Mouse (Mus musculus) stomach, embryonic 14.5 days (tissue): ENCODE data around the gene Dctn5. TPM values are rescaled to one million over a fixed set of nuclear protein-coding genes. Genes with fewer than 3 reads are reported as not detected.

ENCODE experiments used
- ATAC-seq: fragments of 200-750 bp; cut with Nextera tagmentation; 2 replicates; pipeline ENCODE4 v1.8.0; 2017; ENCODE audit warnings: low read depth, moderate TSS enrichment; ENCODE audit not compliant: insufficient number of reproducible peaks, insufficient read depth, low FRiP score
- H3K27ac ChIP-seq: fragments of 300-500 bp; sonication (generic); 2 replicates; pipeline ENCODE4 v1.5.1; 2014; ENCODE audit warnings: mild to moderate bottlenecking, low read length, moderate library complexity, mixed read lengths
- H3K27me3 ChIP-seq: fragments of 300-500 bp; sonication (generic); 2 replicates; pipeline ENCODE4 v1.6.1; 2014; ENCODE audit warnings: low read length, control low read depth, mixed read lengths; ENCODE audit not compliant: control insufficient read depth, insufficient read depth
- H3K36me3 ChIP-seq: fragments of 300-500 bp; sonication (generic); 2 replicates; pipeline ENCODE4 v1.6.1; 2014; ENCODE audit warnings: mild to moderate bottlenecking, control low read depth, low read length, moderate library complexity, mixed read lengths; ENCODE audit not compliant: control insufficient read depth, insufficient read depth
- H3K4me1 ChIP-seq: fragments of 300-500 bp; sonication (generic); 2 replicates; pipeline ENCODE4 v1.6.1; 2014; ENCODE audit warnings: low read length, control low read depth, mixed read lengths; ENCODE audit not compliant: control insufficient read depth, insufficient read depth
- H3K4me2 ChIP-seq: fragments of 300-500 bp; sonication (generic); replicated peaks from 2 replicates; pipeline ENCODE4 v1.6.1; 2014; ENCODE audit warnings: low read depth, low read length, control low read depth
- H3K4me3 ChIP-seq: fragments of 300-500 bp; sonication (generic); 2 replicates; pipeline ENCODE4 v1.5.1; 2014; ENCODE audit warnings: low read depth, low read length, control low read depth
- H3K9ac ChIP-seq: fragments of 300-500 bp; sonication (generic); replicated peaks from 2 replicates; pipeline ENCODE4 v1.6.1; 2014; ENCODE audit warnings: low read depth, mild to moderate bottlenecking, control low read depth, low read length, moderate library complexity, mixed read lengths
- H3K9me3 ChIP-seq: fragments of 300-500 bp; sonication (generic); 2 replicates; pipeline ENCODE4 v1.6.1; 2016; ENCODE audit warnings: low read depth, low read length, control low read depth; ENCODE audit not compliant: control insufficient read depth
- WGBS: fragments of 180-500 bp; shearing (Covaris S2); extraction: QIAGEN DNeasy Blood & Tissue Kit; methylation state at CpG from one replicate; pipeline ENCODE4 v1.1.7; 2014; 5-methylcytosine and 5-hydroxymethylcytosine counted together
- polyA plus RNA-seq: library from polyadenylated mRNA; unstranded; fragments of >200 nt; fragmentation: Nextera tagmentation; extraction: Ambion mirVana; gene quantifications from 2 replicates; pipeline ENCODE4 v1.2.1, GENCODE M21; 2014

The Dctn5 gene
- polyA plus RNA-seq, 1 experiment from 2014 or later, result 129 TPM

DNA sequence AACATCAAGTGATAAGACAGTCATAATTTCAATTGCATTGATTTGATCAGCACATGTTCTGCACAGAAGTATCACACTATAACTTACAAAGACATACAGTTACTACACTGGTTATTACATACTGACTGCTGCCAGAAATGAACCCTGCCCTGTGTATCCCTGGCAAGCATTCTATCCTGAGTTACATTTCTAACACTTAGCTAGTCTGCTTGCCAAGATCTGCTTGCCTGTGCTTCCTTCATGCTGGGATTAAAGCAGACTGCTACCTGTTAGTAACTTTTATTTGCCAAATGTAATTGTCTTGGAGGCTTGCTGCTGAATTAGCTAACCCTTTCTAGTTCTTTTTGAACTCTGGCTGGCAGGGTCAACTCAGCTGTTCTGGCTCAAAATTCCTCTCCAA, 8.2 kb downstream of the Dctn5 start:
- peaks cover 64% of the 10 kb centered on the region for H3K36me3 ChIP-seq
- no peak overlapping the region for H3K27ac ChIP-seq
- no peaks in the 10 kb centered on the region for H3K9me3 ChIP-seq
- H3K4me1 ChIP-seq, result no peaks in the 10 kb centered on the region
- H3K4me2 ChIP-seq, result no peak overlapping the region
- H3K9ac ChIP-seq, result no peak overlapping the region
- H3K4me3 ChIP-seq, result no peak overlapping the region
- no peak for ATAC-seq
- H3K27me3 ChIP-seq, result no peaks in the 10 kb centered on the region

- no peak overlapping the region for H3K4me2 ChIP-seq
- peak; percentile 92 for ATAC-seq
Observed at GRCm38 (mm10) chr7:122152473-122152872, 19.6 kb downstream of the Dctn5 start.

DNA sequence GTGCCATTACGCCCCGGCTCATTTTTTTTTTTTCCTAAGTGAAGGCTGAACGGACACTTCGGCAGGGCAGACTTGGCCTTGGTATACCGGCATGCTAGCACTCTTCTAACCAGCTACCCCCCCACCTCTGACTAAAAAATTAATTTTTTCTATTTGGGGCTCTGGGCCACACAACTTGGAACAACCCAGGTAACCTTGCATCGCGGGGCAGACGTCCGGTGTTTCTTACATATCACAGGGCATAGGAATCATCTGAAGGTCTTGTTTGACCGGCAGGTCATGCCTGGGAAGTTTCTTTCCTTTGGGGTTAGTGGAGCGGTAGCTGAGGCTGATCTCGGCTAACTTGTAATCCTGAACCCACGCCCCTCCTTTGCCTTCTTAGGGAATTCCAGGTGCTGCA, 25.6 kb downstream of the Dctn5 start:
- H3K4me3 ChIP-seq, result peak overlapping the region; percentile 72
- peaks cover 20% of the 10 kb centered on the region for H3K4me1 ChIP-seq
- H3K27me3 ChIP-seq, result no peaks in the 10 kb centered on the region
- peak overlapping the region; percentile 43 for H3K9ac ChIP-seq
- H3K36me3 ChIP-seq, result peaks cover 23% of the 10 kb centered on the region; the same call in 1 of the 2 replicates
- peak overlapping the region; percentile 86 for H3K4me2 ChIP-seq
- WGBS, result 8% methylated on average over 13 of the region's 13 CpGs
- no peaks in the 10 kb centered on the region for H3K9me3 ChIP-seq
- peak overlapping the region; percentile 82 for H3K27ac ChIP-seq
- no peak; the same call in 1 of the 2 replicates for ATAC-seq

More at GRCm38 (mm10) chr7:122152473-122152872, 19.6 kb downstream of the Dctn5 start:
- Histone ChIP-seq H3K9ac (no peak overlapping the region), H3K27me3 (no peaks in the 10 kb centered on the region), H3K36me3 (peaks cover 11% of the 10 kb centered on the region), H3K4me3 (no peak overlapping the region), H3K27ac (no peak overlapping the region), H3K9me3 (no peaks in the 10 kb centered on the region), H3K4me1 (no peaks in the 10 kb centered on the region)
- WGBS, result 76% methylated on average over 4 of the region's 4 CpGs

DNA sequence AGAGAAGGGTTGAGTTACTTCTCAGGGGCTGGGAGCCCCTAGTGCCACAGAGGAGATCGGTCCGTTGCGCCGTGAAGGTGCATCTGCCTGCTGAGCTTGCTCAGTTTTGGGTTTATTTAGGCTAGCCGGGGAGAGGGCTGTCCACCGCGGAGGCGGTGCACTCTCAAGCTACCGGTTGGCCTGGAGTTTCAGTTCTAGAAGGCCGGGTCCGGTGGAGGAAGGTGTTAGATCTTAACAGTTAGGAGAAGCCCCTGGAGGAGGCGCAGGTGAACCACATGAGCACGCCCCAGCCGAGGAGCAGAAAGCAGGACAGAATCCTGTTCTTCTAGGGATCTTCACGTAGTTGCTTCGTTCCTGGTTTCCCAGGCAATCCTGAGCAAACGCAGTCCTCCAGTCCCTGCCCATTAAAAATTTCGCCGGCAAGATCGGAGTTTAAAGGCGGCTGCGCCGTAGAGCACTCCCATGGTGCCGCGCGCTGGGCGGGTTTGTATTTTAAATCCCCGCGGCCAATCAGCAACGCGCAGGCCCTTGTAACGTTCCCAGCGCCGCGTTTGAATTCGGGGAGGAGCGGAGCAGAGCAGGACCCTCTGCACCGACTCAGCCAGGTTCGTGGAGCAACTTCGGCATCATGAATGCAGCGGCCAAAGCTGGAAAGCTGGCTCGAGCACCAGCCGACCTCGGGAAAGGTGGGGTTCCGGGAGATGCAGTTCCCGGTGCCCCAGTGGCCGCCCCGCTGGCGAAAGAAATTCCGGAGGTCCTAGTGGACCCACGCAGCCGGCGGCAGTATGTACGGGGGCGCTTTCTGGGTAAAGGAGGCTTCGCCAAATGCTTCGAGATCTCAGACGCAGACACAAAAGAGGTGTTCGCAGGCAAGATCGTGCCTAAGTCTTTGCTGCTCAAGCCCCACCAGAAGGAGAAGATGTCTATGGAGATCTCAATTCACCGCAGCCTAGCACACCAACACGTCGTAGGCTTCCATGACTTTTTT, 26.4 kb downstream of the Dctn5 start, which contains the start of gene Plk1:
Plk1 (plus strand) TSS at position 525 of the 988 bp plus-strand sequence.
- Histone ChIP-seq H3K4me3 (peak within 1 kb of the TSS; percentile 72), H3K27ac (peak within 1 kb of the TSS; percentile 82), H3K9me3 (no peaks in the 10 kb centered on the region), H3K36me3 (peaks cover 27% of the 10 kb centered on the region; the same call in 1 of the 2 replicates), H3K4me2 (peak within 1 kb of the TSS; percentile 86), H3K9ac (peak within 1 kb of the TSS; percentile 57), H3K4me1 (peaks cover 20% of the 10 kb centered on the region), H3K27me3 (no peaks in the 10 kb centered on the region)
- WGBS, result under 1% methylated on average over 63 of the region's 63 CpGs
- peak; percentile 94 for ATAC-seq

DNA sequence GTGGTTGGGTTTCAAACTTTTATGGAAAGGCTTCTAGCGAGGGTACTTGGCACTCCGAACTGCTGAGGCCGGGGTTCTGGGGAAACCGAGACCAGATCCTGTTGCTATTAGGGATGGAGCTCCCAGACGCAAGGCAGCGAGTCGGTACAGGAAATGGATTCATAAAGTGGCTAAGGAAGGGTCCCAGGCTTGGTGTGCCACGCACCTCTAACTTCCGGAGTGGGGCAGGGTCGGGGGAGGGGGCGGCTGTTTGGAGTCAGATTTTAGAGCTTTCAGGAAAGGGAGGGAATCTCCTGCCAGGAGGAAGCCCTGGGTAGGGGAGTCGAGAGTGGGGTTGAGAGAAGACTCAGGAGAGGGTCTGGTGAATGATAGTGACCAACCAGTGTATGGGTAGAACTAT, 27.2 kb downstream of the Dctn5 start:
- peaks cover 34% of the 10 kb centered on the region; the same call in 1 of the 2 replicates for H3K36me3 ChIP-seq

GRCm38 (mm10) chr7:122163766-122164165, 30.9 kb downstream of the Dctn5 start:
- Histone ChIP-seq H3K4me1 (peaks cover 12% of the 10 kb centered on the region), H3K4me2 (no peak overlapping the region), H3K4me3 (no peak overlapping the region), H3K9me3 (no peaks in the 10 kb centered on the region), H3K27ac (no peak overlapping the region), H3K27me3 (no peaks in the 10 kb centered on the region), H3K9ac (no peak overlapping the region), H3K36me3 (peaks cover 67% of the 10 kb centered on the region)
- ATAC-seq, result no peak
- WGBS, result 96% methylated on average over 6 of the region's 8 CpGs

More for the DNA sequence above, 27.2 kb downstream of the Dctn5 start:
- 1% methylated on average over 12 of the region's 12 CpGs for WGBS
- peak overlapping the region; percentile 57 for H3K9ac ChIP-seq
- peak overlapping the region; percentile 86 for H3K4me2 ChIP-seq
- no peak for ATAC-seq
- no peaks in the 10 kb centered on the region for H3K27me3 ChIP-seq
- peak overlapping the region; percentile 72 for H3K4me3 ChIP-seq
- peak overlapping the region; percentile 66; the same call in 1 of the 2 replicates for H3K27ac ChIP-seq
- H3K4me1 ChIP-seq, result peaks cover 20% of the 10 kb centered on the region
- no peaks in the 10 kb centered on the region for H3K9me3 ChIP-seq

DNA sequence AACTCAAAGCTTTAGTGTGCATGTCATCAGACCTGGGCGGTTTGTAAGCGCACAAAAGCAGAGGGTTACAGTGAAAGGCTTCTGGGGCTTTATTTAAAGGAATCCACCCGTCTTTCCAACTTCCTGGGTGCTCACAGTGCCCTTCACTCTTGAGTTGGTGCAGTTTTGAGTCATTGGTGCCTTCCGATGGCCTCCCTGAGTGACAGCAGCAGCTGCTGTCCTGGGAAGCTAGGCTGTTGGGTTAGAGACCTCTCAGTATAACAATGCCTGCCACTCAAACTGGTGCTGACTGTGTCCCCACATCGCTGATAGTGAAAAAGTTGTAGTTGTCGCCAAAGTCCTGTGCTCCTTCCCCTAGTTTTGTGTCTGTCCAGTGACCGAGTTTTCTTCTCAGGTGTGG, 34.4 kb downstream of the Dctn5 start:
- Histone ChIP-seq H3K27me3 (no peaks in the 10 kb centered on the region), H3K4me1 (no peaks in the 10 kb centered on the region), H3K9me3 (no peaks in the 10 kb centered on the region), H3K36me3 (peaks cover 78% of the 10 kb centered on the region), H3K4me3 (no peak overlapping the region), H3K9ac (no peak overlapping the region), H3K27ac (no peak overlapping the region), H3K4me2 (no peak overlapping the region)
- ATAC-seq, result no peak
- 91% methylated on average over 7 of the region's 7 CpGs for WGBS

DNA sequence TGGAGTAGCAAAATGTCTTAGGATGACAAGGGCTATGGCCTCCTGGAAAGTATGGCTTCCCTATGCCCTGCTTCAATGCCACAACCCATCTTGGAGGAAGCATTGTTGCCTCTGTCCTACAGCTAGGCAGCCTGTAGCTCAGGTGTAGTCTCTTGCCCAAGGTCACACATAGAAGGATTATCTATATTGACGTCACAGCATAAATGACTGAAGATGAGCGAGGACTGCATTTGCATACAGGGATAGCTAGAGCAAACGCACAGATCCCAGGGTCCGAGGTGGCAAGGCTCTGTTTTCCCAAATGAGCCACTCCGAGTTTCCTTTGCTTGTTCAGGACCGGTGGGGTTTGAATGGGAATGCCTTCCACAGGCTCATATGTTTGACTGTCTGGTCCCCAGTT, 37.9 kb downstream of the Dctn5 start:
- no peaks in the 10 kb centered on the region for H3K9me3 ChIP-seq
- no peak overlapping the region for H3K4me3 ChIP-seq
- no peak overlapping the region for H3K4me2 ChIP-seq
- WGBS, result 83% methylated on average over 6 of the region's 6 CpGs
- H3K27ac ChIP-seq, result no peak overlapping the region
- H3K9ac ChIP-seq, result no peak overlapping the region
- peaks cover 50% of the 10 kb centered on the region for H3K36me3 ChIP-seq
- ATAC-seq, result no peak
- no peaks in the 10 kb centered on the region for H3K4me1 ChIP-seq
- H3K27me3 ChIP-seq, result no peaks in the 10 kb centered on the region
